Mouse (Mus musculus) limb, embryonic 14.5 days (tissue): Measurements from ENCODE around the gene Tmem259. TPM values are rescaled to one million over a fixed set of nuclear protein-coding genes. Genes with fewer than 3 reads are reported as not detected.

Experiments used
- ATAC-seq: fragments of 200-750 bp; cut with Nextera tagmentation; 2 replicates; pipeline ENCODE4 v1.8.0; 2017; ENCODE audit warnings: low read depth, moderate number of reproducible peaks, moderate TSS enrichment; ENCODE audit not compliant: low FRiP score
- DNase-seq: peaks from one replicate; pipeline ENCODE4 v3.0.0-alpha.2; 2015; ENCODE audit warnings: low spot score
- H3K27ac ChIP-seq: fragments of 300-500 bp; sonication (generic); replicated peaks from 2 replicates; pipeline ENCODE4 v1.5.1; 2014; ENCODE audit warnings: low read depth, mild to moderate bottlenecking, low read length, moderate library complexity, mixed read lengths
- H3K27me3 ChIP-seq: fragments of 300-500 bp; sonication (generic); 2 replicates; pipeline ENCODE4 v1.6.1; 2014; ENCODE audit warnings: low read length, mixed read lengths; ENCODE audit not compliant: control insufficient read depth, insufficient read depth
- H3K36me3 ChIP-seq: fragments of 300-500 bp; sonication (generic); 2 replicates; pipeline ENCODE4 v1.6.1; 2014; ENCODE audit warnings: mild to moderate bottlenecking, low read length, moderate library complexity, mixed read lengths; ENCODE audit not compliant: control insufficient read depth, insufficient read depth
- H3K4me1 ChIP-seq: fragments of 300-500 bp; sonication (generic); 2 replicates; pipeline ENCODE4 v1.6.1; 2014; ENCODE audit warnings: antibody characterized with exemption, low read length, mixed read lengths; ENCODE audit not compliant: control insufficient read depth, insufficient read depth
- H3K4me2 ChIP-seq: fragments of 300-500 bp; sonication (generic); replicated peaks from 2 replicates; pipeline ENCODE4 v1.6.1; 2014; ENCODE audit warnings: low read depth, mild to moderate bottlenecking, low read length, moderate library complexity; ENCODE audit not compliant: severe bottlenecking
- H3K4me3 ChIP-seq: fragments of 300-500 bp; sonication (generic); replicated peaks from 2 replicates; pipeline ENCODE4 v1.5.1; 2014; ENCODE audit warnings: low read length
- H3K9ac ChIP-seq: fragments of 300-500 bp; sonication (generic); 2 replicates; pipeline ENCODE4 v1.6.1; 2014; ENCODE audit warnings: mild to moderate bottlenecking, low read depth, low read length, moderate library complexity; ENCODE audit not compliant: severe bottlenecking
- H3K9me3 ChIP-seq: fragments of 300-500 bp; sonication (generic); 2 replicates; pipeline ENCODE4 v1.6.1; 2016; ENCODE audit warnings: low read length; ENCODE audit not compliant: control insufficient read depth
- POLR2A ChIP-seq: fragments of 200-500 bp; IDR thresholded peaks from 2 replicates; pipeline ENCODE4 v1.8.0; 2012; ENCODE audit warnings: inconsistent platforms, mild to moderate bottlenecking, moderate library complexity, borderline replicate concordance; ENCODE audit not compliant: insufficient read depth, insufficient read length; ENCODE audit errors: extremely low read depth
- WGBS: fragments of 180-500 bp; shearing (Covaris S2); extraction: QIAGEN DNeasy Blood & Tissue Kit; methylation state at CpG from one replicate; pipeline ENCODE4 v1.1.7; 2014; 5-methylcytosine and 5-hydroxymethylcytosine counted together
- polyA plus RNA-seq, 2 experiments: library from polyadenylated mRNA; depleted of rRNA in 1 of 2; stranded (reverse) in 1 of 2; unstranded in 1 of 2; fragments of >200 nt; fragmentation: Nextera tagmentation in 1 of 2; extraction: Ambion mirVana in 1 of 2; gene quantifications; 2 replicates each; pipeline versions ENCODE4 v1.2.1 to v1.2.3; 2012 to 2014

The Tmem259 gene
- polyA plus RNA-seq, 2 experiments, result 24.5 to 260 TPM

DNA sequence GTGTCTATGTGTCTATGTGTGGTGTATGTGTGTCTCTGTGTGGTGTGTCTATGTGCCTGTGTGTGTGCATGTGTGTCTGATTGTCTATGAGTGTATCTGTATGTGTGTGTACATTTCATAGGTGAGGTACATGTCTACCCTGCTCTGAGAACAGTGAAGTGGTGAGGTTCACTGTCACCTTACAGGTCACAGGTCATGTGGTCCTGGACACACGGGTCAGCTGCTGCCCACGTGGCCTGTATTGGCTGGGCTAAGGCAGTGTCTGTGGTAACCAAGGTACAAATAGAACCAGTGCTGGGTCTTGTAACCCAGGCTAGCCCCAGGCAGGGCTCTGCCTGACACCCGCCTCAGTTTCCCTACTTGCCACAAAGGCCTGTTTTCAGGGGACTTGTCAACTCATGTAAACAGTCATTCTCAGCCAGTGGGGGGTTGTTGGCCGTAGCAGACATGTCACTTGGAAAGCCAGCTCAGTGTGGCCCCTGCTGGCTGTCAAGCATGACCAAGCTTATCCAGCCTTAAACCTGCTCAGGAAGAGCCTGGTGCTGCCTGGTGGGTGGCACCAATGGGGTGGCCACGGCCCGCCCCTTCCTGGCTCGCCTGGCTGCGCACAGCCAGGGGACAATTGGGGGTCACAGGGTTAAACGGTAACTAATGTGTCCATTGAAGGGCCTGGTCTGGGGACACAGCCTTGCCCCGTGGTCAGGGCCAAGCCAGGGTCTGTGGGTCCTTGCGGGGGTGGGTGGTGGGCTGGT, 46.2 kb downstream of the Tmem259 start:
- peaks cover 43% of the 10 kb centered on the region for H3K36me3 ChIP-seq
- DNase-seq (no peak), ATAC-seq (no peak)
- H3K27me3 ChIP-seq, result no peaks in the 10 kb centered on the region
- no peak overlapping the region for H3K4me2 ChIP-seq
- no peak overlapping the region for H3K9ac ChIP-seq
- no peaks in the 10 kb centered on the region for H3K9me3 ChIP-seq
- no peak overlapping the region for H3K4me3 ChIP-seq
- no peak overlapping the region for H3K27ac ChIP-seq
- no peak for TF ChIP-seq POLR2A
- H3K4me1 ChIP-seq, result peaks cover 17% of the 10 kb centered on the region
- WGBS, result 69% methylated on average over 11 of the region's 11 CpGs

DNA sequence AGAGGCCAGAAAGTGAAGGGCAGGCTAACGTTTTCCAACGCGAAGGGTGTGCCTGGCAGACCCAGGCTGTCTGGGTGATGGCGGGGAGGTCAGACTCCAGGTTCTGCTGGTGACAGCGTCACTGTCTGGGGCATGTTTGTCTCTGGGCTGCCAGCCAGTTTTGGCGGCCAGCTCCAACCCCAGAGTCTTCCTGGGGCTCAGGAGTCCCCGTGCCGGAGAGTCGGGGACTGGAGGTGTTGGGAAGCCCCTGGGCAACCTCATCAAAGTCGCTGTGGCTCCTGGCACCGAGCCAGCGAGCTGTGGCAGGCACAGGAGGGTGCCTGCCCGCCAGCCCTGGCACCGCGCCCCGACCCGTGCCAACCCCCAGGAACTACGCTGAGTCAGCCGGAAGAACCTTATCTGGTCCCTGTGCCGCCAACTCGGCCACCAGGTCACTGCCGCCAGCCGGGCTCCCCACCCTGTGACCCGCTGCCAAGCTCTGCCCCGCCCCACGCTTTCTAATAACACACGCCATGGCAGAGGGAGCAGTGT, 47.2 kb downstream of the Tmem259 start:
- H3K9ac ChIP-seq, result no peak overlapping the region
- H3K36me3 ChIP-seq, result peaks cover 49% of the 10 kb centered on the region
- peaks cover 27% of the 10 kb centered on the region for H3K4me1 ChIP-seq
- 0 out of 2 replicates have a peak overlapping the region, but pooled peaks have one; percentile 22 for H3K27ac ChIP-seq
- no peaks in the 10 kb centered on the region for H3K27me3 ChIP-seq
- no peaks in the 10 kb centered on the region for H3K9me3 ChIP-seq
- no peak for ATAC-seq
- TF ChIP-seq POLR2A, result no peak
- no peak overlapping the region for H3K4me3 ChIP-seq
- WGBS, result 68% methylated on average over 25 of the region's 27 CpGs
- no peak overlapping the region for H3K4me2 ChIP-seq
- DNase-seq, result no peak

DNA sequence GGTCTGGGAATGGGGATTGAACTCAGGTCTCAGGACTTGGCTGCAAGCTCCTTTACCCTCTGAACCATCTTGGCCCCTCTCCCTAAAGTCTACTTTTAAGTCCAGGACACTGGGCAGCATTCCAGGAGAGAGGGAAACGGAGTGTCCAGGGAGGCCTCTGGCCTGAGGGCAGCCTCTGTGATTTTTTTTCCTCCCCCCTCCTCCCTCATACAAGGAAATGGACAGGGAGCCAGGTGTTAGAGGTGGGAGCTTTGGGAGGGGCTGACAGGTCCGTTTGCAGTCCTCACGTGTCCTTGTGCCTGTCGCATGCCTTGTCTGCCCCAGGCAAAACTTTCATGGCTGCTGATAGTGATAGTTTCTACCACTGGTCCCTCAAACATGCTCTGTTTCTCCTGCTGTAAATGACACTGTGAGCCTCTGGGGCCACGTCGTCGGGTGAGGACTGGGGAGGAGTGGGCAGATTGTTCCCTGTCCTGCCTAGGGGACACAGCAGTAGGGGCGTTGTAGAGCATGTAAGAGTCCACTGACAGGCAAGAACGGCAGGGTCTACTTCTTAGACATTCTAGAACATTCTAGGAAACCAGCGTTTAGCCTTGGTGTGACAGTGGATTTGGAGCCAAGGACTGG, 47.7 kb downstream of the Tmem259 start:
- no peaks in the 10 kb centered on the region for H3K9me3 ChIP-seq
- no peak for DNase-seq
- peaks cover 51% of the 10 kb centered on the region for H3K36me3 ChIP-seq
- TF ChIP-seq POLR2A, result no peak
- H3K27ac ChIP-seq, result 0 out of 2 replicates have a peak overlapping the region, but pooled peaks have one; percentile 22
- H3K4me3 ChIP-seq, result no peak overlapping the region
- 60% methylated on average over 10 of the region's 10 CpGs for WGBS
- H3K4me2 ChIP-seq, result no peak overlapping the region
- ATAC-seq, result no peak
- no peaks in the 10 kb centered on the region for H3K27me3 ChIP-seq
- H3K4me1 ChIP-seq, result peaks cover 30% of the 10 kb centered on the region
- H3K9ac ChIP-seq, result no peak overlapping the region

- TF ChIP-seq POLR2A, result no peak
- H3K36me3 ChIP-seq, result peaks cover 55% of the 10 kb centered on the region
- H3K9me3 ChIP-seq, result no peaks in the 10 kb centered on the region
- H3K4me1 ChIP-seq, result peaks cover 30% of the 10 kb centered on the region
- ATAC-seq, result no peak
- H3K4me2 ChIP-seq, result no peak overlapping the region
- WGBS, result 82% methylated on average over 16 of the region's 16 CpGs
- H3K27ac ChIP-seq, result 0 out of 2 replicates have a peak overlapping the region, but pooled peaks have one; percentile 26
- H3K9ac ChIP-seq, result no peak overlapping the region
- no peak overlapping the region for H3K4me3 ChIP-seq
- H3K27me3 ChIP-seq, result no peaks in the 10 kb centered on the region
- no peak for DNase-seq
Measured at GRCm38 (mm10) chr10:79934794-79935569, 49.1 kb downstream of the Tmem259 start.

GRCm38 (mm10) chr10:79934272-79934721, 49.8 kb downstream of the Tmem259 start:
- Histone ChIP-seq H3K4me3 (no peak overlapping the region), H3K27ac (0 out of 2 replicates have a peak overlapping the region, but pooled peaks have one; percentile 26), H3K9ac (no peak overlapping the region), H3K4me1 (peaks cover 32% of the 10 kb centered on the region), H3K36me3 (peaks cover 55% of the 10 kb centered on the region), H3K27me3 (no peaks in the 10 kb centered on the region), H3K4me2 (no peak overlapping the region), H3K9me3 (no peaks in the 10 kb centered on the region)
- TF ChIP-seq POLR2A, result no peak
- WGBS, result 58% methylated on average over 13 of the region's 13 CpGs
- DNase-seq (peak; percentile 59), ATAC-seq (peak; percentile 35)
